Mouse (Mus musculus) heart, adult 2 months (tissue): ENCODE measurements around the gene A730015C16Rik.

Source experiments
- CTCF ChIP-seq: fragments of 200-600 bp; IDR thresholded peaks from 2 replicates; pipeline ENCODE4 v1.8.1; 2022; ENCODE audit warnings: antibody characterized with exemption, mild to moderate bottlenecking, moderate library complexity
- EP300 ChIP-seq: fragments of 200-500 bp; IDR thresholded peaks from 2 replicates; pipeline ENCODE4 v1.6.1; 2011; ENCODE audit warnings: low read depth, low read length, control low read depth; ENCODE audit not compliant: insufficient read depth
- POLR2A ChIP-seq: fragments of 200-500 bp; IDR thresholded peaks from 2 replicates; pipeline ENCODE4 v1.6.1; 2011; ENCODE audit warnings: mild to moderate bottlenecking, low read depth, low read length, control low read depth; ENCODE audit not compliant: insufficient read depth

- no peak for TF ChIP-seq POLR2A
- no peak for TF ChIP-seq CTCF
- TF ChIP-seq EP300: no peak
Measured at GRCm38 (mm10) chr4:108887456-108887855, 39.0 kb upstream of the A730015C16Rik start.
